Mouse (Mus musculus): Measurements from ENCODE around the gene Olfr1338.
"Not testable (repeated sequence)": the region's sequence is repeated elsewhere in the genome, so short reads cannot be mapped to it uniquely, and the experiment has no call there.

Olfr1338 gene

DNA sequence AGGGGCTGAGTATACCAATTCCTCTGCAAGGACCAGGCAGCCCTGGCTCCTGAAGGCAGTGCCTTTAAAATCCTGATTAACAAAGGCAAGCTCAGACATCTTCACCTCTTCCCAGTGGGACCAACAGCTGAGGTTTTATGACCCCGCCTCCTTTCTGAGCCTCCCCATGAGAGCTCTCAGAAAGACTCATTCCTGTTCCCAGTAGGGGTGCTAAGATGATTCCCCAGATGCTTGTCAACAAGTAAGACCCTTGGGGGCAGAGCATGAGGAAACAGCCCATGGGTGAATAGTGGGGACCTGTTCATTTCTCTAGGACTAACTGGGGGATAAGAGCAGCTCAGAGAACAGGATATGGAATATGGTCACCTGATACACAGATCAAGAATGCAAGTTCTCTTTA is at the start of gene Olfr1338:
Gene Olfr1338, minus strand, starts transcription at position 101 of the 400 bp plus-strand sequence.
- DNase-seq: no peak

DNA sequence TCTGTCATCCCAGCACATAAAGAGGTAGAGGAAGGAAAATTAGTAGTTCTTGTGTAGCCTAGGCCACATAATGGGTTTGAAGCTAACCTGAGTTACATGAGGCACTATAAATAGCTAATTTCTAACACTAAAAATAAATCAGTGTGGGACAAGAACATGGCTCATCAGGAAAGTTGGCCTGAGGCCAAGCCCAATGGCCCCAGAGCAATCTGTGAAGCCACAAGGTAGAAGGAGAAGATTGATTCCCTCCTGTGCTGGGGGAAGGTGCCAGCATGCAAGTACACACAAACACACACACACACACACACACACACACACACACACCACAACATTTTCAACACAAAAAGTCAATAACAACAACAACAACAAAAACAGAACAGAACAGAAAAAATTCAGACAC is 34.3 kb upstream of the Olfr1338 start:
- DNase-seq: not testable (repeated sequence)

DNA sequence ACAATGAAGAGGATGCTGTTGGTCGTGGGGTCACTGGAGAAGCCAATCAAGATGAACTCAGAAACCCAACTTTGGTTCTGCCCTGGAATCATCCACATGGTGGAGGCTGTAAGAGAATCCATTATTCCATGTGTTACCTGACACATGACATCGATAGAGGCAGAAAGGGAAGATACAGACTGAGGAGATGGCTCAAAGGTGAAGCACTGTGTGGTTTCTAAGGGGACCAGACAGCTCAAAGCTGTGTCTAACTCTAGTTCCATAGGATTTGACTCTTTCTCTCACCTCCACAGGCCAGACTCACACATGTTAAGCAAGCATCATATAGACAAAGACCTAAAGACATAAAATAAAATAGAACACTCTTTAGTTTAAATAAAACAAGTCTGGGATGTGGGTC is 23.9 kb upstream of the Olfr1338 start, which contains the start of gene Olfr1337:
Gene Olfr1337, minus strand, starts transcription at position 101 of the 400 bp plus-strand sequence.
- no peak for DNase-seq

- no peak for DNase-seq
These were observed 16.7 kb downstream of the Olfr1338 start for GRCm38 (mm10) chr4:118741881-118742280.

GRCm38 (mm10) chr4:118740988-118741698 is 17.4 kb downstream of the Olfr1338 start:
- DNase-seq: no peak

DNA sequence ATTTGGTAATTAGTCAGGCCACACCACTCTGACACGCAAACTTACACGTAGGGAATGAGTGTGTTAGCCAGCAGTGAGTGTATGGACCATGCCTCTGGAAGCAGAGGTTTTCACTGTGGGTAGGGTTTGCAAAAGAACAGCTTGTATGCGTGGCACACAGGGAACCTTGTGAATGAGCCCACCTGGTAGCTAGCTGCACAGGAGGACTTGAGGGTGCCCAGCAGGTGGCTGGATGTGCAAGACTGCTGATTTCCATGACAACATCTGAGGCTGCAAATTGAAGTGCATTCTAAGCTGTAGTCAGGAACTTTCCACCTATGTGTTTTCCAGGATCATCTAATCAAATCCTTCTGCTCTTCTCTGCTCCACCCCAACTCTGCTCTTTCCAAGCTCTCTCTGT is 19.0 kb downstream of the Olfr1338 start:
- DNase-seq: no peak

DNA sequence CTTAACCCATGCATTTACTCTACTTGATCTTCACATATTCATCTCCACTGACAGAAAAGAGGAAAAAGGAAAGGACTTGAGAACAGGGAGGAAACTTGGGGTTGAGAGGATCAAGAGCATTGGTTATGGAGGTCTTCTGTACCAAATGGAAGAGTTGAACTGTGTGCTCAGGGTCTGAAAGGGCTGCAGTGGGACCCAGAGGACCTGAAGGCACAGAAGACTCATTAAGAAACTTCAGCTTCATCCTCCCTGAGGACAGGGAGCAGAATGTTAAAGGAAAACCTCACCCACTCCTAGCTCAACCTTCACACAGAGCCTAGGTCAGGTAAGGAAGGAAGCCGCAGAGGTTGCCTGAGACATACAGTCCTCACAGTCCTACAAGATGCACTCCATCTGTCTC is 26.7 kb downstream of the Olfr1338 start, which contains the start of gene Olfr1339:
Gene Olfr1339, plus strand, starts transcription at position 301 of the 400 bp plus-strand sequence.
- DNase-seq: no peak

- DNase-seq: no peak
These were observed 36.6 kb downstream of the Olfr1338 start for GRCm38 (mm10) chr4:118721742-118722483.

DNA sequence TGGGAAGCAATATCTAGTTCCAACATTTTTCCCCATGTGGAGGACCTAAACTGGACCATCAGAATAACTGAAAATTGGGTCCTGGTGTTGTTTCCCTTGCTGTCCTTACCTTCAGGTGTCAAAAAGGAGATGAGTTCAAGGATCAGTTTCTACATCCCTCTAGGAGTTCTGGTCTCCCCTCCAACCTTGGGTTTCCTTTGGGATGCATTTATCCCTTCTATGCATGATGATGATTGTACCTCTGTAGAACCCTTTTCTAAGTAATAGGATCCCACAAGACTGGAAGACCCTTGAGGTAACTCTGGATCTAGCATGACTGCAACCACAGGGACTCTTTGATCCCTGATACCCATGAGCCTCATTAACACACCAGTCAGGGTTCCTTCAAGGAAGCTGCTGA is 38.7 kb downstream of the Olfr1338 start, which contains the start of gene Olfr1340:
Gene Olfr1340, plus strand, starts transcription at position 301 of the 400 bp plus-strand sequence.
- DNase-seq: no peak

- no peak for DNase-seq
These were observed 46.9 kb downstream of the Olfr1338 start for GRCm38 (mm10) chr4:118711656-118712055.

- no peak for DNase-seq
These were observed 50.5 kb downstream of the Olfr1338 start for GRCm38 (mm10) chr4:118708086-118708485.

- DNase-seq: no peak
These were observed 55.3 kb downstream of the Olfr1338 start, which contains the start of gene Olfr1341 for GRCm38 (mm10) chr4:118703223-118703622. Gene Olfr1341 (plus strand): TSS chr4:118703523.
